Mouse (Mus musculus) hematopoietic stem cell, adult 5-6 weeks (primary cell): ENCODE results near the gene Tex45. TPM values are rescaled to one million over a fixed set of nuclear protein-coding genes. Genes with fewer than 3 reads are reported as not detected.
A peak's percentile ranks its signal among the peaks of the same experiment; 100 is the strongest.

Source experiments
- ATAC-seq, 2 experiments: fragments of 125-278 bp in 1 of 2; replicated peaks in 1 of 2; 2 replicates each; pipeline ENCODE4 v1.8.0; 2016 to 2017; ENCODE audit warnings: inconsistent platforms in 2 of 2, mild to moderate bottlenecking in 2 of 2, moderate number of reproducible peaks in 2 of 2, low read depth in 1 of 2, moderate TSS enrichment in 1 of 2; ENCODE audit not compliant: low FRiP score in 2 of 2, poor library complexity in 2 of 2, severe bottlenecking in 2 of 2, insufficient read depth in 1 of 2, low TSS enrichment in 1 of 2
- total RNA-seq: library from RNA; stranded (forward); fragments of 172-1452, 232-1000 nt; gene quantifications from 2 replicates; pipeline ENCODE4 v1.2.3, GENCODE M21; 2017

Tex45 gene
- total RNA-seq, 1 experiment from 2014 or later: not detected

DNA sequence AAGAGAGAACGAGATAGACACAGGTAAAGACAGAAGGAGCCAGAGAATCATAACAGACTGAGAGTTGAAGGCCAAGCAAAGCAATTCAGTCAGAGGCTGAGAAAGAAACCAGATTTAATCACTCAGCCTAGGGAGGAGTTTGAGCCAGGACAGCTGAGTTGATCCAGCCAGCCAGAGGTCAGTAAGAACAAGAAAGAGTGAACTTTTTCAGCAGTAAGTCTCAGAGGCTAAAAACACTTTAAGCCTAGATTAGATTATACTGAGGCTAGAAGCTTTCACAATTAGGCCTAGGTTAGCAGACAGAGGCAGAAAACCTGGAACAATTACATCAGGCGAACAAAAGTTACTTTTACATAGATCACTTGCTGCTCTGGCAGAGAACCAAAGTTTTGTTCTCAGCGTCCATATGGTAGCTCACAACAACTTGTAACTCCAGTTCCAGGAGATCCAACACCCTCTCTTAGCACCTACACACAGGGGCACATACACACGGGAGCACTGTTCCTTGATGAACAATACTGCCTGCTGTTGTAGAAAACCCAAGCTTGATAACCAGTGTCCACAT lies 9.6 kb downstream of the Tex45 start:
- no peak for ATAC-seq

DNA sequence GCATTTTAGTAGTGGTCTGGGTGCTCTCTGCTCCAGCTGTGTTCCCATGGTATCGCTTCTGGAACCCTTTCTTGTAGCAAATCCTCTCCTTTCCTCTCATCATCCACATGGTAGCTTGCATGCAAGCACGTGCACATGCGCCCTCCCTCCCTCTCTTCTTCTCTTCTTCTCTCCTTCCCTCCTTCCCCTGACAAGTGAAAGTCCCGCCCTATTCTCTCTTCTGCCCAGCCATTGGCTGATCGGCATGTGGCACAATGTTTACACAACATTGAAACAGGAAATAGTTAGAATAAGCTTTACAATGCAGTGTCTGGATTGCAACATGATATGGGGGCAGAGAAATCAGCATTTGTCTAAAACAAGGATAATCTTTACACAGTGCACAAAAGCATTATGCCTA lies 10.9 kb downstream of the Tex45 start:
- peak in 1 of 2 experiments; percentile 37; a peak in 1 of 4 replicates for ATAC-seq

DNA sequence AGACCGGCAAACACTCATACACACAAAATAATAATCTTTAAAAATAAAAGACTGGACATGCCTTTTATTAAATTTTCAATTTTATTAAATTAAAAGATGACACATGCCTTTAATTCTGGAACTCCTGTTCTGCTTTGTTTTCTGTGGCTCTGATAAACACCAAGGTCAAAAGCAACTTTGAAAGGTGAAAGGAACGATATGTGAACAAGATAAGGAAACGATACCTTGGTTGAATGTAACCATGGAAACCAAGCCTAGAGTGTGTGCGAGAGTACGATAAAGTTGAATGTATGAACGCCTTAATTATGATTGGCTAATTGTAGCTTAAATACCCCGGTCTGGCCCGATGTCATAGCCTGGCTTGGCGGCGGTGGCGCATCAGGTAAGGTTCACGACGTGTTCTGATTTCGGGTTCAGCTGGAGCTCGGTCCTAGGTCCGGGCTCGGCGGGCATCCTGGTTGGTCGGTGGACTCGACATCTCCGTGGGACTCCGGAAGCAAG lies 11.6 kb downstream of the Tex45 start:
- no peak for ATAC-seq

DNA sequence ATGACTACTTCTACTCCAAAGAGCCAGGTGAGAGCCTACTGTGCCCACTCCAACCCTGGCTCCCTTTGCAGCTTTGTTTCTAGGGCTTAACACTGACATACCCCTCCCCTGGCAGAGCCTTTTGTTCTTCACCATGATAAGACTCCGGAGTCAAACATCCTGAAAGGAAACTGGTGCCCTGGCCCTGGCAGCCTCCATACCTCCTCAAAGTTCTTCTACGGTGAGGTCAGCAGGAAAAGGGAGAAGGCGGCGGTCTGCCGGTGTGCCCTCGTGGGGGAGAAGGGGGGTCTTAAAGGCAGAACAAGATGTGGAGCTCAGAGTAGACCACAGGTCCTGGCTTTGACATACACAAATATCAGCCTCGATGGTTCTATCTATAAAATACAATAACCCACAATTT lies 12.9 kb downstream of the Tex45 start:
- ATAC-seq: peak in 1 of 2 experiments; percentile 54; a peak in 3 of 4 replicates

DNA sequence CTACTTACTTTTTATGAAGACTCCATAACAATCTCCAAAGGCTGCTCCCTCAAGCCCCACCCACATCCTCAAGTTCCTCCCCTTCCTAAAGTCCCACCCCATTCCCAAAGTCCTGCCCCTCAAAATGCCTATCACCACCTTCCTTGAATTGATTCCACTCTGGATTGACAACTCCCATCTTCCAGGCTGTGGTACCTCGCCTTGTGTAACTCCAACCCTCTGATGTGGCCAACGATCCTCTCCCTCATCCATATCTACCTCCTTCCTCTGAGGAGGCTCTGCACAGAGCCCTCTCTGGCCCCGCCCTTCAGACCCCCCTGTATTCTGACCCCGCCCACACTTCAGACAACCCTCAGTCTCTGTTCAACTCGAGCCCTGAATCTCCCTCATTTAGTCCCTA lies 14.5 kb downstream of the Tex45 start:
- ATAC-seq: no peak

DNA sequence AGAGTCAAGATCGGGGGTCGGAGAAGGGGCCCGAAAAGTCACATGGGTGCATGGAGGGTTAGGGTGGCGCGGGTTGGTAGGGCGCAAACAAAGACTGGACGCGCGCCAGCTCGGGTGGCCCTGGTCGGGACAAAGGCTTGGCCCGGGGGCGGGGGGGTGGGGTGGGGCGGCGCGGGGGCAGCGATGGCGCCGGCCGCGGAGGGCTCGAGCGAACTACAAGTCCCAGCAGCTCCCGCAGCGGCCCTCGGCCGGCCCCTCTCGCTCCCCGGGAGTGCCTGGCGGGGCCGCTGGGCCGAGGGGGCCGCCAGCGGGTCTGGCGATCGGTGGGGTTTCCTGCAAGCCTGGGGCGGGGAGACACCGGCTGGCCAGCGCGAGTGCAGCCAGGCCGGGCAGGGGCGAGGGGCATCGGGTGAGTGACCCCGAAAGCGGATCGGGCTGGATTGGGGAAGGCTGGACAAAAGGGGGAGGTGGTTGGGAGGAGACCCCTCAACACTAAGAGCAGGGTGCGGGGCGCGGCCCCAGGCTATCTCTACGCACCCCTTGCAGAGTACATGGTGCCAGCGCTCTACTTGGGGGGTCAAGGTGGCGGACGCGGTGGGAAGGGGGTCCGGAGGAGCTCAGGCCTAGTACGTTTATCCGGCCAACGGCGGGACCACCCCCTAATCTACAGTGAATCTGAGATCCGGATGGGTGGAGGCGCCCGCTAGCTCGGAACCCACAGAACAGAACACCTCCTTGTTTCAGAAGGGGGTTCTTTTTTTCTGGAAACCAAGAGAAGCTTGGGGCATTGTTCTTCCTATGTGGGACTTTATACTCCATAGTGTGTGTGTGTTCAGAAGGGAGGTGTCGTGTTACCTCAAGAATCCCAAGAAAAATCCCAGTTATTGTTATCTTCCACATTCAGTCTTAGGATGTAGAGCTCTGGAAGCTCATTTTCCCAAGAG lies 22.5 kb downstream of the Tex45 start, which contains the start of gene Zfp358:
Gene Zfp358 (plus strand): TSS at position 238 of the 944 bp plus-strand sequence.
- peak; percentile 81 to 89 for ATAC-seq

DNA sequence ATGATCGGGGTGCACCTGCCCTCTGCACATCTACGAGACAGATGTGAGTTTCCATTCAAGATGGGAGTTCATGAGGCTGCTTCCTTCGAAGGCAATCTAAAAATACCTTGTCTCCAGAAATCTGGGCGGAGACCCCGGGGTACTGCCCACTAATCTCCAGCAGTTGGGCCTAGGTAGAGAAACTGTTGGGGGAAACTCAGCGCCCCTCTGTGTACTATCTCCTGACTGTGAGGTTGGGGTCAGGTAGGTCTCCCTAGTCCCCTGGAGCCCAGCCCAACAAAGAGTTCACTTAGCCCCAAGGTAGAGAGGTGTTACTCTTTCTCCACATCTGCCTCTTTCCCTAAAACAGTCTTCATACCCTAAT lies 23.2 kb downstream of the Tex45 start:
- no peak for ATAC-seq

DNA sequence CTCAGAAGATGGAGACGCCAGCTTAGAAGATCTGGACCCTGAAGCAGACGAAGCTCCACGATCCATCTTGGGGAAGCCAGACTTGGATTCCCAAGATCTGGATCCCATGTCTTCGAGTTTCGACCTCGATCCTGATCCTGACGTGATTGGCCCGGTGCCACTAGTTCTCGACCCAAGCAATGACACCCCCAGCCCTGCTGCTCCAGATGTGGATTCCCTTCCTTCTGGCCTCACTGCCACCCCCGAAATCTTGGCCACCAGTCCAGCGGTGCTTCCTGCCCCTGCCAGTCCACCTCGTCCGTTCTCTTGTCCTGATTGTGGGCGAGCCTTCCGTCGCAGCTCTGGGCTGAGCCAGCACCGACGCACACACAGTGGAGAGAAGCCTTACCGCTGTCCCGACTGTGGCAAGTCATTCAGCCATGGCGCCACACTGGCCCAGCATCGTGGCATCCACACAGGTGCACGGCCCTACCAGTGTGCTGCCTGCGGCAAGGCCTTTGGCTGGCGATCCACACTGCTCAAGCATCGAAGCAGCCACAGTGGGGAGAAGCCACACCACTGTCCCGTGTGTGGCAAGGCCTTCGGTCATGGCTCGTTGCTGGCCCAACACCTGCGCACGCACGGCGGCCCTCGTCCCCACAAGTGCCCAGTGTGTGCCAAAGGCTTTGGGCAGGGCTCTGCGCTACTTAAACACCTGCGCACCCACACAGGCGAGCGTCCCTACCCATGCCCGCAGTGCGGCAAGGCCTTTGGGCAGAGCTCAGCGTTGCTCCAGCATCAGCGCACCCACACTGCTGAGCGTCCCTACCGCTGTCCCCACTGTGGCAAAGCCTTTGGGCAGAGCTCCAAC lies 25.1 kb downstream of the Tex45 start:
- ATAC-seq: no peak

DNA sequence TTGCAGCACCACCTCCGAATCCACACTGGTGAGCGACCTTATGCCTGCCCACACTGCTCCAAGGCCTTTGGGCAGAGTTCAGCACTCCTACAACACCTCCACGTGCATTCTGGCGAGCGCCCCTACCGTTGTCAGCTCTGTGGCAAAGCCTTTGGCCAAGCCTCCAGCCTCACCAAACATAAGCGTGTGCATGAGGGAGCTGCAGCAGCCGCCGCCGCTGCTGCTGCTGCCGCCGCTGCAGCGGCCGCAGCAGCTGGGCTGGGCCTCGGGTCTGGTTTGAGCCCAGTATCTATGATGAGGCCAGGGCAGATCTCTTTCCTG lies 25.7 kb downstream of the Tex45 start:
- no peak for ATAC-seq

DNA sequence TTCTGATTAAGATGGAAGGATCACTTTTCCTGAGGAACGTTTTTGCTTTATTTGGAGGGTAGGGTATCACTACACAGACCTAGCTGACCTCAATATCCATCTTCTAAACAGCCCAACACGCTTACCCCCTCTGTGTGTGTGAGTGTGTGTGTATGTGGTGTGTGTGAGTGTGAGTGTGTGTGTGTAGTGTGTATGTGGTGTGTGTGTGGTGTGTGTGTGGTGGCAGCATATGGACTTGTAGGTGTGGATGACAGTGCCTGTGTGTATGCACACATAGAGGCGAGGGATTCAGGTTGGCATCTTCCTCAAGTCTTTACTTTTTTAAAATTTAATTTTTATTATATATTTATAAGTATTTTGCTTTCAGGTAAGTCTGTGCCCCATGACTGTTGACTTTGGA lies 27.9 kb downstream of the Tex45 start:
- no peak for ATAC-seq

DNA sequence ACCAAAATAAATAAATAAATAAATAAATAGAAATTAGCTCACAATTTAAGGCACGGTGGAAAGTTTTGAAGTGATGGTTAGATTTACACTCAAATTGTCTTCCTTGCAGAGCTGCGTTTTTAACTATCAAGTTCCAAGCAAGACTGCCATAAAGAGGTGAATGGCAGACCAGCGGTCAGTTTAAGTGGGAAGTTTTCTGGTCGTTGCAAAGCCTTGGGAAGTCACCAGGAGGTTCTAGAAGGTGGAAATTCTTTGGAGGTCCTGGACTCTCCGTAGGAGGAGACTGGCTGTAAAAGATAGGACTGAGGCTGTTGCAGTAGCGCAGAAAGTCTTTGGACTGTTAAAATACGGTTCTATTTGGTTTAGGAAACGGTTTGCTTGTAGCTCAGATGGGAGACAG lies 29.1 kb downstream of the Tex45 start:
- peak; percentile 15 to 18; a peak in 3 of 4 replicates for ATAC-seq

DNA sequence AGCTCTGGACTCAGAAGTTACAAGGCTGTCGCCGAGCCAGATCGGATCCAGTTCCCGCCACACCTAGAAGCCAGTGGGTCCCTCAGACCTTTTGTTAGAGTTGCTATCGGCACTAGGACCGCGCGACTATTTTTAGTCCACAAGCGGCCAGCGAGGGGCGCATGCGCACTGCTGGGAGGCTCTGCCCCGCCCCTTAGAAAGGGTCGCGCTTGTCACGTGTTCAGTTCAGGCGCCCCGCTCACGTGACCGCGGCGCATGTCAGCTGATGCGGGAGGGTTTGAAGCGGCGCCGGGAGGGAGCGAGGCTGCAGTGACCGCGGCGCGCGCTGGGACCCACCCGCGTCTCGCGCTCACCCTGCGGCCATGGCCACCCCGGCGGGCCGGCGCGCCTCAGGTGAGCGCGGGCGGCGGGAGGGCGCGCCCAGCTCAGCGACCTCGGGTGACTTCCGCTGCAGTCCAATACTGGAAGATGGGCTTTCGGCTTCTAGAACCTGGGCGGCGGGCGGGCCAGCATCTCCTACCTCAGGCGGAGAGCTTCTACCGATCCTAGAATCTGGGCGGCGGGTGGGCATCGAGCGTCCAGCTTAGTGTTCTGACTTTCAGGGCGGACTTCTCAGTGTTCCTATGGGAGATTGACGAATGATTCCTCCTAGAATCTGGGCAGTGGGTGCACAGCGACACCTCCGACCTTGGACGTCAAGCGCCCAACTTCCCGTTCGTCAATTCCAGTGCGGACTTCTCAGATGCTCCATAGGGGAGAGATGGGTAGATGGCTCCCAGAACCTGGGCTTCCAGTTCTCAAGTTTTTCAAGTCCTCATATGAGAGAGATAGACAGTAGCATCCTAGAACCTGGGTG lies 29.8 kb downstream of the Tex45 start, which contains the start of gene Mcoln1:
Gene Mcoln1 (plus strand): TSS at position 223 of the 856 bp plus-strand sequence.
- ATAC-seq: peak; percentile 64 to 92

DNA sequence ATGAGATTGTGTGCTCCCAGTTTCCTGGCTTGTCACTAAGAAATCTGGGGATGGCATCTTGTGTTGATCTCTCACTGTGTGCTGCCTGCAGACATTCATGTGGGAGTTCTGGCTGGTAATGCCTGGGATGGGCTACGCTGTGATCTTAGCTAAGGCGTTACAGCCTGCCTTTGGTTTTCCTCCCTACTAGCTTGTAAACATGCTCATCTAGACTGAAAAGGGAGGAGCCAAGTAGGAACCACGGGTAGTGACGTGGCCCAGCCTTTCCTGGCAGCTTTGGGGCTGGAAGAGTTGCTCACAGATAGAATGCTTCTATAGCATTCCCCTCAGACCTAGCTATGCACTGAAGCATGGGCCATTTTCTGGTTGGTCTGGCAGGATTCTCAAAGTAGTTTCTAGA lies 31.6 kb downstream of the Tex45 start:
- no peak for ATAC-seq

DNA sequence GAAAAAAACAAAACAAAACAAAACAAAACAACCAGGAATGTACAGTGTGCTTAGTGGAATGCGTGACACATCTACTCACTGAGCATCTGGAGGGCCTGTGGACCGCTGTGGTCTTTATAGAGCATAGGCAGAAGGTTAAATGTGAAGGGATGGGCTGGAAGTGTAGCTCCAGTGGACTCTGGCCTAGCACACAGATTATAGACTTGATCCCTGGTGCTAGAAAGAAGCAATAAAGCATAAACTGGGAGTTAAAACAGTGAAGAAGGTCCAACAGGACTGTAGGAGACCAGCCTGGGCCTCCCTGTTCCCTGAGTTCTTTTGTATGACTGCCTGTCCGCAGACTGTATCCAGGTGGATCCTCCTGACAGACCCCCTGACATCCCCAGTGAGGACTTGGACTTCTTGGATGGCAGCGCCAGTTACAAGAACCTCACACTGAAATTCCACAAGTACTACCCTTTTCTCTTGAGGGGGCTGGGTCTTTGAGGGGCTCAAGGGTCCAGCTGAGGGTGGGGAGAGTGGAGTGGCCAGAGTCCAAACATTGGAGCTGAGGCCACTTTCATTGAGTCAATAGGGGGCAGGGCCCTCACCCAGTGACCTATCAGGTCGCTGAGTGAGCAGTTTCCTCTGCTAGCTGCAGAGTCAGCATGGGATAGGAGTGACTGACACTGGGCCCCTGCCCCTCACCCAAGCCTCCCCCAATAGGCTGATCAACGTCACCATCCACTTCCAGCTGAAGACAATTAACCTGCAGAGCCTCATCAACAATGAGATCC lies 37.5 kb downstream of the Tex45 start:
- ATAC-seq: no peak

DNA sequence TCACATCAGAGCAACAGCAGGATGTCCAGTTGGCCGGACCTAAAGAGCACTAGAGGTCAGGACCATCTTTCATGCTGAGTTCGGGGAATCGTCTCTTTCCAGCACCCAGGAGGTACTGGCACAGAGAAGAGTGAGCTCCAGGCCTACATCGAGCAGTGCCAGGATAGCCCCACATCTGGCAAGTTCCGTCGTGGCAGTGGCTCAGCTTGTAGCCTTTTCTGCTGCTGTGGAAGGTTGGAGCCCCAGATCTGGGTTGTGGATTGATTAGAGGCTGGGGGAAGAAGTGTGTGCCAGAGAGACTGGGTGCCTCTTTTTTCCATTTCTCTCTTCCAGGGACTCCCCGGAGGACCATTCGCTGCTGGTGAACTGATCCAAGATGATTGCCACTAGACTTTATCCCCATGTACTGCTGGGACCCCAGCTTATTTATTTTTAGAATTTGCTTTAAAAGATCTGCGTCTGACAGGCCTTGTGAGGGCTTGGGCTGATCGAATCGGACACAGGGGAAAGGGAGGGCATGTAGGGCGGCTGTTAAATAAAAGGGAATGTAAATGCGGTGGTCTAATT lies 44.1 kb downstream of the Tex45 start:
- no peak for ATAC-seq

DNA sequence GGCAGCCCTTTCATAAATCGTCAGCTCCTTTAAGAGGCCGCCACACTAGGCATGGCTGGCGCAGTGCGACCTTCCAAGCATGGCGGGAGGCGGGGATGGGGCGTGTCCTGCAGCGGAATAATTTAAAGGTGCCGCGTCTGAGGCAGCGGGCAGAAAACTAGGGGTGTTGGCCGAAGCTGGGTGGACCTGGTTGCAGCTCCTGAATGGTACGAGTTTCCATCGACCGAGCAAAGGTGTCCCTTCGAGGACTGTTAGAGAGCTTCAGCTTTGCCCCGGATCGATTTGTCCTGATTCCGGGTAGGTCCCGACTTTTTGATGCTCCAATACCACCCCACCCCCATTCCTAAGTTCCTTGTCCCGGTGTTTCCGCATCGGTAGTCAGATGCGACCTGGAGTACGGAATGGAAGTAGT lies 44.6 kb downstream of the Tex45 start, which contains the start of gene Pnpla6:
Gene Pnpla6 (plus strand): TSS at position 125 of the 412 bp plus-strand sequence.
- ATAC-seq: peak; percentile 69 to 78
